Mouse (Mus musculus): ENCODE data around the gene Pth1r. TPM values are rescaled to one million over a fixed set of nuclear protein-coding genes. Genes with fewer than 3 reads are reported as not detected.

Pth1r gene
- polyA plus RNA-seq, 1 experiment from 2014 or later, result 10.5 TPM

- Histone ChIP-seq H3K4me1 (replicated peaks; ENCODE audit: control insufficient read depth, insufficient read depth) (no peaks in the 10 kb centered on the region), H3K36me3 (ENCODE audit: control insufficient read depth, insufficient read depth, low read length) (no peaks in the 10 kb centered on the region), H3K9me3 (ENCODE audit: control insufficient read depth, low read length) (no peaks in the 10 kb centered on the region), H3K9ac (ENCODE audit: low read length) (no peak overlapping the region), H3K4me2 (replicated peaks; ENCODE audit: low read depth) (no peak overlapping the region), H3K27me3 (ENCODE audit: control insufficient read depth, insufficient read depth, low read length) (no peaks in the 10 kb centered on the region), H3K4me3 (ENCODE audit: low read depth, low read length) (no peak overlapping the region), H3K27ac (replicated peaks) (no peak overlapping the region)
- DNase-seq (ENCODE audit: low spot score), result no peak
- ATAC-seq (ENCODE audit: low FRiP score, low TSS enrichment), result no peak
- no peak for TF ChIP-seq CTCF (IDR thresholded peaks at IDR 0.05; ENCODE audit: low read depth)
- no peak for TF ChIP-seq EP300 (optimal IDR thresholded peaks at IDR 0.05)
- 89% methylated on average over 10 of the region's 10 CpGs for WGBS
These were observed 25.4 kb upstream of the Pth1r start for GRCm38 (mm10) chr9:110772336-110772735.

DNA sequence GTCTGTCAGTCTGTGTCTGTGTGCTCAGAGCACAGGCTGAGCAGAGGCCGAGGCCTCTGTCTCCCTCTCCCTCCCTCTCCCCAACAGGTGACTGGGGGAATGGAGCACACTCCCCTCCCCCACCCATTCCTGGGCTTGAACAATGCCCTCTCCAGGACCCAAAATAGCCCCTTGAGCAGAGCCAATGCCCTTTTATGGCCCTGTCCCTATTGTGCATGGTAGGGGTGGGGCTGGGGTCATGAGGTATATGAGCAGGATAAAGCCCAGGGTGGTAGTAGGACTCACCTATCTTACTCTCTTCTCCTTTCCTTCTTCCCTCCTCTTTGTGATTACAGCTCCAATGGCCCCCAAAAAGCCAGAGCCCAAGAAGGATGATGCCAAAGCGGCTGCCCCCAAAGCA, 16.5 kb upstream of the Pth1r start:
- WGBS, result 63% methylated on average over 2 of the region's 2 CpGs
- ATAC-seq (ENCODE audit: low FRiP score, low TSS enrichment), result no peak
- H3K27me3 ChIP-seq (ENCODE audit: control insufficient read depth, insufficient read depth, low read length), result no peaks in the 10 kb centered on the region
- H3K27ac ChIP-seq (replicated peaks), result no peak overlapping the region
- no peaks in the 10 kb centered on the region for H3K9me3 ChIP-seq (ENCODE audit: control insufficient read depth, low read length)
- H3K4me2 ChIP-seq (replicated peaks; ENCODE audit: low read depth), result no peak overlapping the region
- no peaks in the 10 kb centered on the region for H3K36me3 ChIP-seq (ENCODE audit: control insufficient read depth, insufficient read depth, low read length)
- no peak for DNase-seq (ENCODE audit: low spot score)
- TF ChIP-seq EP300 (optimal IDR thresholded peaks at IDR 0.05) (no peak), CTCF (IDR thresholded peaks at IDR 0.05; ENCODE audit: low read depth) (no peak)
- 0 out of 2 replicates have a peak, but pooled peaks cover under 1% of the 10 kb centered on the region for H3K4me1 ChIP-seq (replicated peaks; ENCODE audit: control insufficient read depth, insufficient read depth)
- no peak overlapping the region for H3K4me3 ChIP-seq (ENCODE audit: low read depth, low read length)
- H3K9ac ChIP-seq (ENCODE audit: low read length), result no peak overlapping the region

GRCm38 (mm10) chr9:110762763-110763162, 15.8 kb upstream of the Pth1r start:
- TF ChIP-seq EP300 (optimal IDR thresholded peaks at IDR 0.05), result no peak
- no peak for TF ChIP-seq CTCF (IDR thresholded peaks at IDR 0.05; ENCODE audit: low read depth)
- DNase-seq (ENCODE audit: low spot score), result no peak
- Histone ChIP-seq H3K36me3 (ENCODE audit: control insufficient read depth, insufficient read depth, low read length) (no peaks in the 10 kb centered on the region), H3K4me2 (replicated peaks; ENCODE audit: low read depth) (no peak overlapping the region), H3K4me1 (replicated peaks; ENCODE audit: control insufficient read depth, insufficient read depth) (0 out of 2 replicates have a peak, but pooled peaks cover 2% of the 10 kb centered on the region), H3K9me3 (ENCODE audit: control insufficient read depth, low read length) (no peaks in the 10 kb centered on the region), H3K27me3 (ENCODE audit: control insufficient read depth, insufficient read depth, low read length) (no peaks in the 10 kb centered on the region), H3K9ac (ENCODE audit: low read length) (no peak overlapping the region), H3K27ac (replicated peaks) (no peak overlapping the region), H3K4me3 (ENCODE audit: low read depth, low read length) (no peak overlapping the region)
- WGBS, result 77% methylated on average over 10 of the region's 10 CpGs
- no peak for ATAC-seq (ENCODE audit: low FRiP score, low TSS enrichment)

GRCm38 (mm10) chr9:110760886-110761285, 13.9 kb upstream of the Pth1r start:
- Histone ChIP-seq H3K4me2 (replicated peaks; ENCODE audit: low read depth) (no peak overlapping the region), H3K4me3 (ENCODE audit: low read depth, low read length) (no peak overlapping the region), H3K36me3 (ENCODE audit: control insufficient read depth, insufficient read depth, low read length) (no peaks in the 10 kb centered on the region), H3K27ac (replicated peaks) (no peak overlapping the region), H3K9ac (ENCODE audit: low read length) (no peak overlapping the region), H3K27me3 (ENCODE audit: control insufficient read depth, insufficient read depth, low read length) (no peaks in the 10 kb centered on the region), H3K4me1 (replicated peaks; ENCODE audit: control insufficient read depth, insufficient read depth) (0 out of 2 replicates have a peak, but pooled peaks cover 2% of the 10 kb centered on the region), H3K9me3 (ENCODE audit: control insufficient read depth, low read length) (no peaks in the 10 kb centered on the region)
- 74% methylated on average over 8 of the region's 8 CpGs for WGBS
- TF ChIP-seq EP300 (optimal IDR thresholded peaks at IDR 0.05), result no peak
- no peak for TF ChIP-seq CTCF (IDR thresholded peaks at IDR 0.05; ENCODE audit: low read depth)
- no peak for ATAC-seq (ENCODE audit: low FRiP score, low TSS enrichment)
- DNase-seq (ENCODE audit: low spot score), result no peak

DNA sequence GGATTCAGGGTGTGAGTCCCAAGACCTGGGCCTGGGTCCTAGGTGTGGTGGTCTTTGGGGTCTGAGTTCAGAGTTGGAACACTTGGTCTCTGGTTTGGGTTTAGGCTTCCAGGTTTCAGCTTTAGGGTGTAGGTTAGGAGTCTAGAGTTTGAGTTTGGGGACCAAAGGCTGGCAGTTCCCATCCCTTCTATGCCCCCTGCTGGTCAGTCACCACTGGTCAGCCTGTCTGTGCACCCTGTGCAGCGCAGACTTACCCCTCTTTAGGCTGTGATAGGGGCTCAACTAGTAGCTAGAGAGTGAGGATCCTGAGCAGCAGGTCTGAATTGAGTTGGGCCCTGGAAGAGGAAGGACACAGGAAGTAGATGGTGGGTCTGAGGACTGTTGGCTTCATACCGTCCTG, 12.3 kb upstream of the Pth1r start:
- Histone ChIP-seq H3K27ac (replicated peaks) (no peak overlapping the region), H3K4me2 (replicated peaks; ENCODE audit: low read depth) (no peak overlapping the region), H3K9me3 (ENCODE audit: control insufficient read depth, low read length) (no peaks in the 10 kb centered on the region), H3K27me3 (ENCODE audit: control insufficient read depth, insufficient read depth, low read length) (no peaks in the 10 kb centered on the region), H3K4me1 (replicated peaks; ENCODE audit: control insufficient read depth, insufficient read depth) (0 out of 2 replicates have a peak, but pooled peaks cover 2% of the 10 kb centered on the region), H3K4me3 (ENCODE audit: low read depth, low read length) (no peak overlapping the region), H3K9ac (ENCODE audit: low read length) (no peak overlapping the region), H3K36me3 (ENCODE audit: control insufficient read depth, insufficient read depth, low read length) (no peaks in the 10 kb centered on the region)
- TF ChIP-seq CTCF (IDR thresholded peaks at IDR 0.05; ENCODE audit: low read depth) (peak; percentile 82), EP300 (optimal IDR thresholded peaks at IDR 0.05) (no peak)
- DNase-seq (ENCODE audit: low spot score) (peak; percentile 68), ATAC-seq (ENCODE audit: low FRiP score, low TSS enrichment) (peak; percentile 59; the same call in 1 of the 2 replicates)
- WGBS, result 49% methylated on average over 2 of the region's 2 CpGs

DNA sequence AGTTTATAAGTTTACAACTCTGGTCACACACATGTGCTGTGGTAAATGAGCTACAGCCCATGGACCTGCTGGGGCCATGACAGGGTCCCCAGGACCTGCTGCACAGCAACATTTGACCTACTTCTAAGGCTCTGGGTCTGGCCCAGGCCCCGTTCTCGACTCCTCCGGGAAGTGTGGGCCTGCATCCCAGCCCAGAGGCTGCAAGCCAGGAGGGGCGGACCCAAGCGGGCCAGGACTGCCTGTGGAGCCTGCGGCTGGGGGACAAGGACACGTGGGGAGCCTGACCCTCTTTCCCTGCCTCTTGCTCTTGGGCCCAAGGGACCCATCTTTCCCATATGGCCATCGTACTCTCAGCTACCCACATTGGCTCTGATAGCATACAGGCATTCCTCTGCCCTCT, 11.7 kb upstream of the Pth1r start:
- H3K4me3 ChIP-seq (ENCODE audit: low read depth, low read length), result no peak overlapping the region
- 50% methylated on average over 8 of the region's 8 CpGs for WGBS
- H3K36me3 ChIP-seq (ENCODE audit: control insufficient read depth, insufficient read depth, low read length), result no peaks in the 10 kb centered on the region
- H3K4me2 ChIP-seq (replicated peaks; ENCODE audit: low read depth), result no peak overlapping the region
- TF ChIP-seq EP300 (optimal IDR thresholded peaks at IDR 0.05), result no peak
- TF ChIP-seq CTCF (IDR thresholded peaks at IDR 0.05; ENCODE audit: low read depth), result no peak
- ATAC-seq (ENCODE audit: low FRiP score, low TSS enrichment) (no peak), DNase-seq (ENCODE audit: low spot score) (no peak)
- H3K27ac ChIP-seq (replicated peaks), result no peak overlapping the region
- H3K9ac ChIP-seq (ENCODE audit: low read length), result no peak overlapping the region
- 0 out of 2 replicates have a peak, but pooled peaks cover 2% of the 10 kb centered on the region for H3K4me1 ChIP-seq (replicated peaks; ENCODE audit: control insufficient read depth, insufficient read depth)
- H3K27me3 ChIP-seq (ENCODE audit: control insufficient read depth, insufficient read depth, low read length), result no peaks in the 10 kb centered on the region
- H3K9me3 ChIP-seq (ENCODE audit: control insufficient read depth, low read length), result no peaks in the 10 kb centered on the region

Data from stomach, postnatal 0 days (tissue).